Mouse (Mus musculus) embryonic fibroblast, embryonic 13.5 days (primary cell): ENCODE results near the gene H2-DMb2. TPM values are rescaled to one million over a fixed set of nuclear protein-coding genes. Genes with fewer than 3 reads are reported as not detected.

Source experiments
- H3K27ac ChIP-seq: 2 replicates; pipeline ENCODE4 v1.5.1; 2012; ENCODE audit warnings: low read length, control low read depth, inconsistent platforms; ENCODE audit not compliant: insufficient read depth
- H3K4me1 ChIP-seq: 2 replicates; pipeline ENCODE4 v1.6.1; 2011; ENCODE audit warnings: low read length; ENCODE audit not compliant: control insufficient read depth, insufficient read depth
- H3K4me3 ChIP-seq: 2 replicates; pipeline ENCODE4 v1.5.1; 2011; ENCODE audit warnings: mild to moderate bottlenecking, control low read depth, low read length; ENCODE audit not compliant: insufficient read depth
- CTCF ChIP-seq: IDR thresholded peaks from 2 replicates; pipeline ENCODE4 v1.5.1; 2011; ENCODE audit warnings: mild to moderate bottlenecking, control low read depth, low read length, moderate library complexity, borderline replicate concordance; ENCODE audit not compliant: insufficient read depth
- POLR2A ChIP-seq: IDR thresholded peaks from 2 replicates; pipeline ENCODE4 v1.6.1; 2011; ENCODE audit warnings: low read depth, mild to moderate bottlenecking, control low read depth, low read length, moderate library complexity
- polyA plus RNA-seq: library from polyadenylated mRNA; stranded (reverse); fragments of >200 nt; gene quantifications from 2 replicates; pipeline ENCODE4 v1.2.4, GENCODE M21; 2011; ENCODE audit warnings: low read depth; ENCODE audit not compliant: missing spikeins, insufficient read length

The H2-DMb2 gene
- polyA plus RNA-seq, 1 experiment: not detected

DNA sequence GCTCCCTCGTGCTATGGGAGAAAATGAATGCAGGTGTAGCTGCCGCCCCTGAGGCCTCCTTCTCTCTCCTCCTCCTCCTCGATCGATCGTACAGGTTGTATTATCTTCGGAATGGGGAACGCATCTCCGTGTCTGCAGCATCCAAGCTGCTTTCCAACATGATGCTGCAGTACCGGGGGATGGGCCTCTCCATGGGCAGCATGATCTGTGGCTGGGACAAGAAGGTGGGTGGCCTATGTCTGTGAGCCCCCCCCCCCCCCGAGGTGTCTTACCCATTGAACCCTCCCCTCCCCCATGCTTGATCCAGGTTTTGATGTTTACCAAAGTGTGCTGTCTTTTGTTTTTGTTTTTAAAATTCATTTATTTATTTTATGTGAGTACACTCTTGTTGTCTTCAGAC lies 56.9 kb downstream of the H2-DMb2 start:
- no peak overlapping the region for H3K27ac ChIP-seq
- H3K4me3 ChIP-seq: no peak overlapping the region
- no peak for TF ChIP-seq POLR2A
- no peak for TF ChIP-seq CTCF
- H3K4me1 ChIP-seq: no peaks in the 10 kb centered on the region

DNA sequence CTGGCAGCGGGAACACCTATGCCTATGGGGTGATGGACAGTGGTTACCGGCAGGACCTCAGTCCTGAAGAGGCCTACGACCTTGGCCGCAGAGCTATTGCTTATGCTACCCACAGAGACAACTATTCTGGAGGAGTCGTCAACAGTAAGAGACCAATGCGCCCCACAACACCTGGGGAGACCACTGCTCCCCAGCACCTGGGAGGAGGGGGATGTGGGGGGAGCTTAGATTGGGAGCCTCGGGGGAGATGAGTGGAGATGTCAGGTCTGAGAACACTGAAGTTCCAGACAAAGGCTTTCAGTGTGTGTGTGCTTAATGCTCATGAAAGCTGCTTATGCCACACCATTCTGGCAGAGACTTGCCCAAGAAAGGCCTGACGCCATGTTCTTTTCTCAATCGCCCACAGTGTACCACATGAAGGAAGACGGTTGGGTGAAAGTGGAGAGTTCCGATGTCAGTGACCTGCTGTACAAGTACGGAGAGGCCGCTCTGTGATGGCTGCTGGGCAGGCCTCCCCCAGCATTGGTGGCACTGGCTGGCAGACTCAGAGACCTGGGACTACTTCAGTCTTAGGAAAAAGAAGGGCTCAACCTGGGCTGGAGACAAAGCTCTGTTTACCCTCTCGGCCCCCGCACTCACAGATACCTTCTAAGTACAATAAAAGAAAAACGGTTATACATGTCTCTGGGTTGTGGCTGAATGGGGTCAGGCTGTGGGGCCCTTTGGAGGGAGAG lies 57.8 kb downstream of the H2-DMb2 start:
- no peak overlapping the region for H3K4me3 ChIP-seq
- H3K4me1 ChIP-seq: no peaks in the 10 kb centered on the region
- no peak for TF ChIP-seq POLR2A
- no peak for TF ChIP-seq CTCF
- no peak overlapping the region for H3K27ac ChIP-seq

Other genes starting within 250 kb of the H2-DMb2 start
- not detected in 2 replicates for gene Platr17, start 238.2 kb upstream of the H2-DMb2 start, polyA plus RNA-seq
- gene Daxx, start 233.9 kb upstream of the H2-DMb2 start, polyA plus RNA-seq: 23.3 and 26.6 TPM in 2 replicates
- gene Tapbp, start 227.4 kb upstream of the H2-DMb2 start, polyA plus RNA-seq: 61.4 and 91.2 TPM in 2 replicates
- gene Zbtb22, start 227.4 kb upstream of the H2-DMb2 start, polyA plus RNA-seq: 20.3 and 22.2 TPM in 2 replicates
- 36.1 and 45.1 TPM in 2 replicates for gene Rgl2, start 213.8 kb upstream of the H2-DMb2 start, polyA plus RNA-seq
- gene Pfdn6, start 203.0 kb upstream of the H2-DMb2 start, polyA plus RNA-seq: 80.7 and 87.8 TPM in 2 replicates
- 20.3 and 20.5 TPM in 2 replicates for gene Wdr46, start 202.6 kb upstream of the H2-DMb2 start, polyA plus RNA-seq
- gene B3galt4, start 191.8 kb upstream of the H2-DMb2 start, polyA plus RNA-seq: 2.3 and 3.6 TPM in 2 replicates
- 34.0 and 35.7 TPM in 2 replicates for gene Vps52, start 187.5 kb upstream of the H2-DMb2 start, polyA plus RNA-seq
- gene Rps18, start 187.3 kb upstream of the H2-DMb2 start, polyA plus RNA-seq: 1,572 and 1,668 TPM in 2 replicates
- 131 and 166 TPM in 2 replicates for gene H2-K1, start 143.0 kb upstream of the H2-DMb2 start, polyA plus RNA-seq
- 12.2 and 13.8 TPM in 2 replicates for gene Ring1, start 118.6 kb upstream of the H2-DMb2 start, polyA plus RNA-seq
- 16.7 and 16.9 TPM in 2 replicates for gene H2-Ke6, start 115.2 kb upstream of the H2-DMb2 start, polyA plus RNA-seq
- 181 and 191 TPM in 2 replicates for gene Slc39a7, start 111.6 kb upstream of the H2-DMb2 start, polyA plus RNA-seq
- 24.8 and 26.1 TPM in 2 replicates for gene Rxrb, start 111.5 kb upstream of the H2-DMb2 start, polyA plus RNA-seq
- 0.37 and 0.45 TPM in 2 replicates for gene Col11a2, start 103.9 kb upstream of the H2-DMb2 start, polyA plus RNA-seq
- not detected in 2 replicates for gene H2-Oa, start 51.0 kb upstream of the H2-DMb2 start, polyA plus RNA-seq
- gene H2-DMa, start 23.8 kb upstream of the H2-DMb2 start, polyA plus RNA-seq: 8.2 and 10.0 TPM in 2 replicates
- gene Brd2, start 20.7 kb upstream of the H2-DMb2 start, polyA plus RNA-seq: 205 and 233 TPM in 2 replicates
- gene H2-DMb1, start 9.8 kb downstream of the H2-DMb2 start, polyA plus RNA-seq: 2.2 and 2.4 TPM in 2 replicates
- 17.8 TPM in 2 replicates for gene Tap1, start 44.2 kb downstream of the H2-DMb2 start, polyA plus RNA-seq
- gene Psmb9, start 44.5 kb downstream of the H2-DMb2 start, polyA plus RNA-seq: 2.7 and 11.9 TPM in 2 replicates
- 16.1 and 18.8 TPM in 2 replicates for gene Psmb8, start 54.4 kb downstream of the H2-DMb2 start, polyA plus RNA-seq
- gene Tap2, start 60.2 kb downstream of the H2-DMb2 start, polyA plus RNA-seq: 25.6 and 25.7 TPM in 2 replicates
- not detected in 2 replicates for gene H2-Ob, start 95.6 kb downstream of the H2-DMb2 start, polyA plus RNA-seq
- gene H2-Ab1, start 114.4 kb downstream of the H2-DMb2 start, polyA plus RNA-seq: not detected in 2 replicates
- not detected in 2 replicates for gene H2-Aa, start 144.5 kb downstream of the H2-DMb2 start, polyA plus RNA-seq
- not detected in 2 replicates for gene H2-Eb1, start 162.6 kb downstream of the H2-DMb2 start, polyA plus RNA-seq
- gene H2-Eb2, start 182.4 kb downstream of the H2-DMb2 start, polyA plus RNA-seq: not detected in 2 replicates
- not detected in 2 replicates for gene Btnl2, start 211.5 kb downstream of the H2-DMb2 start, polyA plus RNA-seq
- not detected in 2 replicates for gene Btnl1, start 233.8 kb downstream of the H2-DMb2 start, polyA plus RNA-seq